Mouse (Mus musculus) heart, postnatal 0 days (tissue): ENCODE results near the gene Retreg1.

Source experiments
- CTCF ChIP-seq: IDR thresholded peaks from 2 replicates; pipeline ENCODE4 v1.5.1; 2016; ENCODE audit warnings: antibody characterized with exemption, control low read depth, low read depth
- EP300 ChIP-seq: IDR thresholded peaks from 2 replicates; pipeline ENCODE4 v1.6.1; 2016; ENCODE audit warnings: antibody characterized with exemption, low read depth

- no peak for TF ChIP-seq CTCF
- TF ChIP-seq EP300: no peak
Measured at GRCm38 (mm10) chr15:25957651-25958050, 114.7 kb downstream of the Retreg1 start.
